Mouse (Mus musculus): ENCODE results near the gene Slit3.

Slit3 gene

GRCm38 (mm10) chr11:35556192-35556591 lies 435.2 kb downstream of the Slit3 start:
- in situ Hi-C loops (cut with MboI; ENCODE audit: low pct_unique_long_range_greater_than_20kb in 1 of 2, low sequenced_read_pairs in 2 of 2, unreplicated experiment in 1 of 2): no loop called here

GRCm38 (mm10) chr11:35557476-35557875 lies 436.5 kb downstream of the Slit3 start:
- in situ Hi-C loops (cut with MboI; ENCODE audit: low pct_unique_long_range_greater_than_20kb in 1 of 2, low sequenced_read_pairs in 2 of 2, unreplicated experiment in 1 of 2): no loop called here

- in situ Hi-C loops (cut with MboI; ENCODE audit: low pct_unique_long_range_greater_than_20kb in 1 of 2, low sequenced_read_pairs in 2 of 2, unreplicated experiment in 1 of 2): no loop called here
Measured at GRCm38 (mm10) chr11:35558311-35558710, 437.3 kb downstream of the Slit3 start.

GRCm38 (mm10) chr11:35559386-35559785 lies 438.4 kb downstream of the Slit3 start:
- in situ Hi-C loops (cut with MboI; ENCODE audit: low pct_unique_long_range_greater_than_20kb in 1 of 2, low sequenced_read_pairs in 2 of 2, unreplicated experiment in 1 of 2): no loop called here

GRCm38 (mm10) chr11:35561760-35562159 lies 440.7 kb downstream of the Slit3 start:
- in situ Hi-C loops (cut with MboI; ENCODE audit: low pct_unique_long_range_greater_than_20kb in 1 of 2, low sequenced_read_pairs in 2 of 2, unreplicated experiment in 1 of 2): no loop called here

GRCm38 (mm10) chr11:35565322-35565721 lies 444.3 kb downstream of the Slit3 start:
- in situ Hi-C loops (cut with MboI; ENCODE audit: low pct_unique_long_range_greater_than_20kb in 1 of 2, low sequenced_read_pairs in 2 of 2, unreplicated experiment in 1 of 2): no loop called here

GRCm38 (mm10) chr11:35566686-35567085 lies 445.7 kb downstream of the Slit3 start:
- in situ Hi-C loops (cut with MboI; ENCODE audit: low pct_unique_long_range_greater_than_20kb in 1 of 2, low sequenced_read_pairs in 2 of 2, unreplicated experiment in 1 of 2): no loop called here

GRCm38 (mm10) chr11:35569126-35569916 lies 448.3 kb downstream of the Slit3 start:
- in situ Hi-C loops (cut with MboI; ENCODE audit: low pct_unique_long_range_greater_than_20kb in 1 of 2, low sequenced_read_pairs in 2 of 2, unreplicated experiment in 1 of 2): no loop called here

GRCm38 (mm10) chr11:35569957-35570356 lies 448.9 kb downstream of the Slit3 start:
- in situ Hi-C loops (cut with MboI; ENCODE audit: low pct_unique_long_range_greater_than_20kb in 1 of 2, low sequenced_read_pairs in 2 of 2, unreplicated experiment in 1 of 2): no loop called here

GRCm38 (mm10) chr11:35571910-35572309 lies 450.9 kb downstream of the Slit3 start:
- in situ Hi-C loops (cut with MboI; ENCODE audit: low pct_unique_long_range_greater_than_20kb in 1 of 2, low sequenced_read_pairs in 2 of 2, unreplicated experiment in 1 of 2): no loop called here

- in situ Hi-C loops (cut with MboI; ENCODE audit: low pct_unique_long_range_greater_than_20kb in 1 of 2, low sequenced_read_pairs in 2 of 2, unreplicated experiment in 1 of 2): no loop called here
Measured at GRCm38 (mm10) chr11:35578796-35579195, 457.8 kb downstream of the Slit3 start.

- in situ Hi-C loops (cut with MboI; ENCODE audit: low pct_unique_long_range_greater_than_20kb in 1 of 2, low sequenced_read_pairs in 2 of 2, unreplicated experiment in 1 of 2): no loop called here
Measured at GRCm38 (mm10) chr11:35582591-35582990, 461.6 kb downstream of the Slit3 start.

- in situ Hi-C loops (cut with MboI; ENCODE audit: low pct_unique_long_range_greater_than_20kb in 1 of 2, low sequenced_read_pairs in 2 of 2, unreplicated experiment in 1 of 2): no loop called here
Measured at GRCm38 (mm10) chr11:35583633-35584032, 462.6 kb downstream of the Slit3 start.

- in situ Hi-C loops (cut with MboI; ENCODE audit: low pct_unique_long_range_greater_than_20kb in 1 of 2, low sequenced_read_pairs in 2 of 2, unreplicated experiment in 1 of 2): no loop called here
Measured at GRCm38 (mm10) chr11:35587174-35587959, 466.3 kb downstream of the Slit3 start.

GRCm38 (mm10) chr11:35589892-35590291 lies 468.9 kb downstream of the Slit3 start:
- in situ Hi-C loops (cut with MboI; ENCODE audit: low pct_unique_long_range_greater_than_20kb in 1 of 2, low sequenced_read_pairs in 2 of 2, unreplicated experiment in 1 of 2): no loop called here

- in situ Hi-C loops (cut with MboI; ENCODE audit: low pct_unique_long_range_greater_than_20kb in 1 of 2, low sequenced_read_pairs in 2 of 2, unreplicated experiment in 1 of 2): no loop called here
Measured at GRCm38 (mm10) chr11:35593146-35594034, 472.4 kb downstream of the Slit3 start.

- in situ Hi-C loops (cut with MboI; ENCODE audit: low pct_unique_long_range_greater_than_20kb in 1 of 2, low sequenced_read_pairs in 2 of 2, unreplicated experiment in 1 of 2): no loop called here
Measured at GRCm38 (mm10) chr11:35596064-35596463, 475.0 kb downstream of the Slit3 start.

- in situ Hi-C loops (cut with MboI; ENCODE audit: low pct_unique_long_range_greater_than_20kb in 1 of 2, low sequenced_read_pairs in 2 of 2, unreplicated experiment in 1 of 2): no loop called here
Measured at GRCm38 (mm10) chr11:35597882-35598281, 476.9 kb downstream of the Slit3 start.

GRCm38 (mm10) chr11:35598732-35599131 lies 477.7 kb downstream of the Slit3 start:
- in situ Hi-C loops (cut with MboI; ENCODE audit: low pct_unique_long_range_greater_than_20kb in 1 of 2, low sequenced_read_pairs in 2 of 2, unreplicated experiment in 1 of 2): no loop called here
